Mouse (Mus musculus): Measurements from ENCODE around the gene Olfr652.

DNA sequence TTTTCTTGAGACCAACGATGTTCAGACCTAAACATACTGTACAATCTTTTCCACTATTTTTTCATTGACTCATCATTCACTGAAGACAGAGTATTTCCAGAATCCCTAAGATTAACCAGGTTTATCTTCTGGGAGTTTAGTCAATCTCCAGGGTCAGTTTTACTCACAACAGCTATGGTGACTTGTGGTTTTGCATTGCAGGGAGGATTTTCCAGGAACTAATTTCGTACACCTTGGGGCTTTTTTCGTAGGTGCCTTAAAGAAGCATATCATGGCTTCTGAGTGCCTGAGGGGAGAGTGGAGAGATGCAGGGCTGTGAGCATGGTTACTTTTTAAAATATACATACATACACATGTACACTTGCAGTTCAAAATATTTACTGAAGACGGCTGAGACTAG is 26.0 kb downstream of the Olfr652 start, which contains the start of gene Olfr654:
- TF ChIP-seq GATA1 (IDR thresholded peaks at IDR 0.05; ENCODE audit: low read length) = no peak
- no peak for TF ChIP-seq TAL1 (IDR thresholded peaks at IDR 0.05; ENCODE audit: low read length)

All from erythroblast, embryonic 14.5 days (primary cell).